Mouse (Mus musculus): Measurements from ENCODE around the gene Serpina3c. TPM values are rescaled to one million over a fixed set of nuclear protein-coding genes. Genes with fewer than 3 reads are reported as not detected.

Gene Serpina3c
- total and polyA plus RNA-seq, 3 experiments, result not detected

DNA sequence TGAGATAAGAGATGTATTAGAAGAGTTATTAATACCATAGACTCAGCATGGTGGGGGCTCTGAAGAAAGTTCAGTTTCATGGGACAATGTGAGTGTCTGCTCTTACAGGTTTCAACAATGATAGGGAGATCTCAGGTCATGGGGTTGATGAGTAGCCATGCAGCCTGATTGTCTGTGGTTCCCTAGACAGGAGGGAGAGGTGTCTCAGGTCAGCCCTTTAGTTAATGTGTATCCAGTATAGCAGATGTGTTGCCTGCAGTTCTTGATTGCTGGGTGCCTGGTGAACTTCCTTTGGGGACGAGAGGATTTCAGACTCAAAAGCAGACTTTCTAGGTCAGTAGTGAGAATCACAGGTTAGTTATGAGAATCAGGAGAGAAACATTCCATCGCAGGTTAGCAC lies 45.2 kb downstream of the Serpina3c start:
- in situ Hi-C loops (cut with MboI; ENCODE audit: low pct_ligation_motif_present, low pct_unique_long_range_greater_than_20kb, low sequenced_read_pairs) (no loop called here), dilution Hi-C loops (cut with MboI; ENCODE audit: extremely low pct_ligation_motif_present, extremely low pct_unique_long_range_greater_than_20kb, low sequenced_read_pairs) (no loop called here)
- H3K9ac ChIP-seq (ENCODE audit: insufficient read depth, low read depth), result no peak overlapping the region
- H3K9me3 ChIP-seq (replicated peaks; ENCODE audit: low read length), result no peaks in the 10 kb centered on the region
- no peaks in the 10 kb centered on the region for H3K4me1 ChIP-seq (ENCODE audit: control insufficient read depth in 1 of 2, insufficient read depth in 2 of 2)
- TF ChIP-seq CTCF (conservative IDR thresholded peaks at IDR 0.05 in 1 of 2, IDR thresholded peaks at IDR 0.05 in 1 of 2; ENCODE audit: low read depth in 2 of 2, low read length in 2 of 2) (no peak), JUND (conservative IDR thresholded peaks at IDR 0.05; ENCODE audit: low read depth, low read length) (no peak), SIN3A (IDR thresholded peaks at IDR 0.05; ENCODE audit: low read length) (no peak), EP300 (IDR thresholded peaks at IDR 0.05; ENCODE audit: low read length) (no peak), USF2 (conservative IDR thresholded peaks at IDR 0.05; ENCODE audit: low read depth, low read length) (no peak), MAFK (IDR thresholded peaks at IDR 0.05; ENCODE audit: insufficient replicate concordance, low read length) (no peak), CHD2 (IDR thresholded peaks at IDR 0.05; ENCODE audit: low read length) (no peak), NRF1 (IDR thresholded peaks at IDR 0.05; ENCODE audit: low read depth, low read length) (no peak), ELF1 (IDR thresholded peaks at IDR 0.05; ENCODE audit: low read depth, low read length) (no peak), POLR2AphosphoS2 (IDR thresholded peaks at IDR 0.05; ENCODE audit: low read depth, low read length) (no peak), RAD21 (IDR thresholded peaks at IDR 0.05; ENCODE audit: low read depth, low read length) (no peak), ZMIZ1 (IDR thresholded peaks at IDR 0.05; ENCODE audit: low read depth, low read length) (no peak), ZKSCAN1 (IDR thresholded peaks at IDR 0.05; ENCODE audit: borderline replicate concordance, low read depth, low read length) (no peak), NELFE (IDR thresholded peaks at IDR 0.05; ENCODE audit: low read depth, low read length) (no peak)
- DNase-seq (ENCODE audit: extremely low read depth), result no peak
- H3K36me3 ChIP-seq (replicated peaks in 1 of 2; ENCODE audit: control insufficient read depth in 1 of 2, insufficient read depth in 1 of 2, low read length in 1 of 2), result no peaks in the 10 kb centered on the region
- no peak overlapping the region for H3K4me3 ChIP-seq (replicated peaks in 1 of 3; ENCODE audit: low read depth in 2 of 3, low read length in 2 of 3, poor library complexity in 1 of 3)
- no peak overlapping the region for H3K27ac ChIP-seq (ENCODE audit: insufficient read depth, low read depth)
- no peak overlapping the region for H3K4me2 ChIP-seq (ENCODE audit: insufficient read depth, low read depth, poor library complexity, severe bottlenecking)
- H3K79me2 ChIP-seq (replicated peaks; ENCODE audit: control insufficient read depth, extremely low read depth, insufficient read depth, poor library complexity, severe bottlenecking), result no peaks in the 10 kb centered on the region
- H3K27me3 ChIP-seq (replicated peaks), result peaks cover 66% of the 10 kb centered on the region

GRCm38 (mm10) chr12:104106919-104107318 lies 46.8 kb downstream of the Serpina3c start:
- Histone ChIP-seq H3K9me3 (replicated peaks; ENCODE audit: low read length) (no peaks in the 10 kb centered on the region), H3K4me3 (replicated peaks in 1 of 3; ENCODE audit: low read depth in 2 of 3, low read length in 2 of 3, poor library complexity in 1 of 3) (no peak overlapping the region)
- in situ Hi-C loops (cut with MboI; ENCODE audit: low pct_ligation_motif_present, low pct_unique_long_range_greater_than_20kb, low sequenced_read_pairs), result no loop called here

More at GRCm38 (mm10) chr12:104106919-104107318, 46.8 kb downstream of the Serpina3c start:
- no peaks in the 10 kb centered on the region for H3K79me2 ChIP-seq (replicated peaks; ENCODE audit: control insufficient read depth, extremely low read depth, insufficient read depth, poor library complexity, severe bottlenecking)
- DNase-seq (ENCODE audit: extremely low read depth), result no peak
- no peaks in the 10 kb centered on the region for H3K36me3 ChIP-seq (replicated peaks in 1 of 2; ENCODE audit: control insufficient read depth in 1 of 2, insufficient read depth in 1 of 2, low read length in 1 of 2)
- no peak overlapping the region for H3K27ac ChIP-seq (ENCODE audit: insufficient read depth, low read depth)
- TF ChIP-seq SIN3A (IDR thresholded peaks at IDR 0.05; ENCODE audit: low read length) (no peak), GABPA (IDR thresholded peaks at IDR 0.05; ENCODE audit: insufficient replicate concordance, low read depth, low read length) (no peak), ETS1 (conservative IDR thresholded peaks at IDR 0.05; ENCODE audit: low read depth, low read length) (no peak), KAT2A (IDR thresholded peaks at IDR 0.05; ENCODE audit: insufficient replicate concordance, low read length) (no peak), JUN (IDR thresholded peaks at IDR 0.05; ENCODE audit: insufficient read depth, low read depth, low read length) (no peak), RCOR1 (conservative IDR thresholded peaks at IDR 0.05; ENCODE audit: low read depth, low read length) (no peak), HCFC1 (IDR thresholded peaks at IDR 0.05; ENCODE audit: low read depth, low read length) (no peak), RAD21 (IDR thresholded peaks at IDR 0.05; ENCODE audit: low read depth, low read length) (no peak), CHD2 (IDR thresholded peaks at IDR 0.05; ENCODE audit: low read length) (no peak), CTCF (conservative IDR thresholded peaks at IDR 0.05 in 1 of 2, IDR thresholded peaks at IDR 0.05 in 1 of 2; ENCODE audit: low read depth in 2 of 2, low read length in 2 of 2) (no peak), ZNF384 (IDR thresholded peaks at IDR 0.05; ENCODE audit: low read depth, low read length) (no peak), MEF2A (IDR thresholded peaks at IDR 0.05; ENCODE audit: borderline replicate concordance, low read depth, low read length) (no peak), SMC3 (IDR thresholded peaks at IDR 0.05; ENCODE audit: low read depth, low read length) (no peak), JUND (conservative IDR thresholded peaks at IDR 0.05; ENCODE audit: low read depth, low read length) (no peak)
- peaks cover 69% of the 10 kb centered on the region for H3K27me3 ChIP-seq (replicated peaks)
- H3K4me2 ChIP-seq (ENCODE audit: insufficient read depth, low read depth, poor library complexity, severe bottlenecking), result no peak overlapping the region
- H3K4me1 ChIP-seq (ENCODE audit: control insufficient read depth in 1 of 2, insufficient read depth in 2 of 2), result no peaks in the 10 kb centered on the region
- dilution Hi-C loops (cut with MboI; ENCODE audit: extremely low pct_ligation_motif_present, extremely low pct_unique_long_range_greater_than_20kb, low sequenced_read_pairs), result no loop called here
- H3K9ac ChIP-seq (ENCODE audit: insufficient read depth, low read depth), result no peak overlapping the region

Measured in CH12.LX (cell line).